Mouse (Mus musculus): ENCODE measurements at regions not wholly inside any gene's neighbourhood (a gene's known extent, or its start where the extent isn't known, plus 50 kb on each side); places are given as distances from the start of the nearest gene placed in this dataset.
"Not testable (repeated sequence)": the region's sequence is repeated elsewhere in the genome, so short reads cannot be mapped to it uniquely, and the experiment has no call there.

- DNase-seq = no peak
These were observed 79.1 kb upstream of the Neurl1b start for GRCm38 (mm10) chr17:26335551-26335950.

DNA sequence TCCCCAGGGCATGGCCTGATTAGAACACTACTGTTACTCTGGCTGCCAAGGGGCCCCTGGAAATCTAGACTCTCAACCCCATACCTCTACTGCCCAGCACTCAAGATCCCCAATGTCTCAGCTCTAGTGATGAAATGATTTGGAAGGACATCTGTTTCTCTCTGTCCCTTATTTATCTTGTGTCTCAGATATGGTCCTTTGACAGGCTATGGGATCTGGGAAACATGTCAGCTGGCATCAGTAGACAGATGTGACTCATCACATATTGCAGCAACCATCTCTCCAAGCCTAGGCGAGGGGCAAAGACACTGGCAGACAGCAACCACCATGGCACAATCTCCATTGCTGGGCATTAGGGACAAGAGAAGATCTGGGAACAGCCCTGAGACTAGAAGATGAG lies 78.6 kb upstream of the Neurl1b start:
- peak in 1 of 2 experiments; percentile 30 for DNase-seq

GRCm38 (mm10) chr17:26337106-26337505 lies 77.5 kb upstream of the Neurl1b start:
- no peak for DNase-seq

DNA sequence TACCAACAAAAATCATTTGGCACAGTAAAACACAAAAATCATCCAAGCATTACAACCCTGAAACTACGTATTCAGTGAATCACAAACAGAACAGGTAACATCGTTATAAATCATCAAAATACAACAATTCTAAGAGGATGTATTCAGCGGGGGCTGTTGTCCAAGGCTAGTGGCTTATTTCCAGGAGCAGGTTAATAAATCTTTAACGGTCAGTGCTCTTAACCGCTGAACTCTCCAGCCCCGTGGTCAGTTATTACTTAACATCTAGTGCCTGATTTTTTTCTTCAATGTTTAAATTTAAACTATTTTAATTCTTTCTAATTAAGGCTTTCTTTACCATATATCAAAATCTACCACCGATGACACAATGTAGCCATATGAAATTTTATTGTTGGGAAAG lies 69.2 kb upstream of the Neurl1b start:
- not testable (repeated sequence) for DNase-seq

DNA sequence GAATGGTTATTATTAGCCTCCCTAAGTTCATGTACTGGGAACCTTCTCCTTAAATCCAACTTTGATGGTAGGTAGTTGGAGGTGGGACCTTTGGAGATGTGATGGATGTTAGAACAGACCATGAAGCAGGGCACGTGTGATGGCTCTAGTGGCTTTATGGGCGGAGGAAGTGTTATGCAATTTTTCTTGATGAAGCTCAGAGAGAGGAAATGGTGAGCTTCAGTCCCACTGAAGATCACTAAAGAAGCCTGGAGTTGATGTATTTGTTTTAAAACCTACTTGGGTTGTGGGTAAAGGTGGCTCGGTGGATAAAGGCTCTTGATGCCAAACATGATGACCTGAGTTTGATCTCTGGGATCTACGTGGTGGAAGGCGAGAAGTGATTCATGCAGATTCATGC lies 66.5 kb upstream of the Neurl1b start:
- DNase-seq = no peak

GRCm38 (mm10) chr17:26349741-26350140 lies 64.9 kb upstream of the Neurl1b start:
- DNase-seq = no peak

DNA sequence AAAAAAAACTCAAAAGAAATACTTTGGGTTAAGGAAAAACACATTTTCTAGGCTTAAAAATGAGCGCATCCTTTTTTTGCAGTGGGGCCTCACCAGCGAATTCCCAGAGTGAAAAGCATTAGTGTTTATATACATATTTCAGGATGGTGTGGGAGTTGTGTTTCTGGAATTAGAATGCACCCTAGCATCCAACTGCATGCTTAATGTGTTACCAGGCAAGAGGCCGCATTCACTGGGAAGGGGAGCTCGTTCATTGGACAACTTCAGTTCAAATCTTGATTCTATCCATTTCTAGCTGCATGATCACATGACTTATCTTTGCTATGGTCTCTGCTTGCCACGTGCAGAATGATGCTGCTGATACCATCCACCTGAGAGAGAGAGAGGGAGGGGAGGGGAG lies 64.4 kb upstream of the Neurl1b start:
- DNase-seq = no peak

- DNase-seq = no peak
These were observed 62.6 kb upstream of the Neurl1b start for GRCm38 (mm10) chr17:26351991-26352390.

GRCm38 (mm10) chr17:26352712-26353111 lies 61.9 kb upstream of the Neurl1b start:
- peak in 1 of 2 experiments; percentile 39 for DNase-seq

DNA sequence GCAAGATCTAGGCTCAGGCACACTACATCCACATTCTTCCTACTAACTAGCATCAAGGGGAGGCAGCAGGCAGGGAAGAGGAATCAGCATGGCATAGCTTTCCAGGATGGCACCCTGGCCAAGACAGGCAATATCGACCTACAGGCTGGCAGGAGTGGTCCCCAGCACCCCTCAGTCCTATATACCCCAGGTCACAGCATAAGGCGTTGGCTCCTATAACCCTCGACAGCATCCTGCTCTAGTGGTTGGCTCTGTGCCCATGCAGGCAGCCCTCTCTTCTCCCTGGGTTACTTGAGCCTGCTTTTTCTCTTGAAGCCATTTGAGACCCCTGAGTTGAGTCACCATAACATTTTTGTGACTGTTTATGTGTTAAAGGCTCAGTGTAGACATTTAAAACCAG lies 60.2 kb upstream of the Neurl1b start:
- no peak for DNase-seq

DNA sequence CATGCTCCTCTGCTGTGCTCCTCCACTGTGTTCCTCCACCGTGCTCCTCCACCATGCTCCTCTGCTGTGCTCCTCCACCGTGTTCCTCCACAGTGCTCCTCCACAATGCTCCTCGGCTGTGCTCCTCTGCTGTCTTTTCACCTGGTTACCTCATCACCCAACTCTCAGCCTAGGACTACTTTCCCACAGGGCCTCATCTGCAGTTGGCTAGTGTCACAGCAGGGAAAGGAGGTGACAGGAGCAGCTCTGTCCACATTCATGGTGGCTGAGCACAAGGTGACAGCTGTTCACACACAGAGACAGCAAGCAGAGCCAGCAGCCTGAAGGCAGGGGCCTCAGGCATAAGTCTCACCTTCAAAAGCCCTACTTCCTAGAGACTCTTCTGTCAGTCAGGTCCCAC lies 59.3 kb upstream of the Neurl1b start:
- no peak for DNase-seq

DNA sequence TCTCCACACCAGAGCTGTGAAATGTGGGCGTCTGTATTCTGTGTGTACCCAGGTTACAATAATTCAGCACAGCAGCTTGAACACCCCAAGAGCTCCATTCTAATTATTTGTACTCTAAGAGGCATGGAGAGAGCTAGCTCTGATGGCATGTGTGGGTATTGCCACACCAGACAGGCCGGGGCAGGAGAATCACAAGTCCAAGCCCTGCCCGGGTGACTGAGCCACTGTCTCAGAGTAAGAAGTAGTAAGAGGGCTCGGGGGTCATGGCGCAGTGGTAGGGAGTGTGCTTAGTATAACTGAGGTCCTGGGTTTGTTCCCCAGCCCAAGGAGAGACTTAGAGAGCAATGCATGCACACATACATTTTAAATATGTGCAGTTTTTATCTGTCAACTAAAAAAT lies 57.7 kb upstream of the Neurl1b start:
- no peak for DNase-seq

- peak; percentile 75 to 81 for DNase-seq
These were observed 56.8 kb upstream of the Neurl1b start for GRCm38 (mm10) chr17:26357784-26358183.

- no peak for DNase-seq
These were observed 53.9 kb upstream of the Neurl1b start for GRCm38 (mm10) chr17:26360711-26361110.

GRCm38 (mm10) chr17:26361420-26361819 lies 53.2 kb upstream of the Neurl1b start:
- no peak for DNase-seq

- no peak for DNase-seq
These were observed 52.6 kb upstream of the Neurl1b start for GRCm38 (mm10) chr17:26361992-26362391.

- DNase-seq = no peak
These were observed 51.9 kb upstream of the Neurl1b start for GRCm38 (mm10) chr17:26362586-26363361.

DNA sequence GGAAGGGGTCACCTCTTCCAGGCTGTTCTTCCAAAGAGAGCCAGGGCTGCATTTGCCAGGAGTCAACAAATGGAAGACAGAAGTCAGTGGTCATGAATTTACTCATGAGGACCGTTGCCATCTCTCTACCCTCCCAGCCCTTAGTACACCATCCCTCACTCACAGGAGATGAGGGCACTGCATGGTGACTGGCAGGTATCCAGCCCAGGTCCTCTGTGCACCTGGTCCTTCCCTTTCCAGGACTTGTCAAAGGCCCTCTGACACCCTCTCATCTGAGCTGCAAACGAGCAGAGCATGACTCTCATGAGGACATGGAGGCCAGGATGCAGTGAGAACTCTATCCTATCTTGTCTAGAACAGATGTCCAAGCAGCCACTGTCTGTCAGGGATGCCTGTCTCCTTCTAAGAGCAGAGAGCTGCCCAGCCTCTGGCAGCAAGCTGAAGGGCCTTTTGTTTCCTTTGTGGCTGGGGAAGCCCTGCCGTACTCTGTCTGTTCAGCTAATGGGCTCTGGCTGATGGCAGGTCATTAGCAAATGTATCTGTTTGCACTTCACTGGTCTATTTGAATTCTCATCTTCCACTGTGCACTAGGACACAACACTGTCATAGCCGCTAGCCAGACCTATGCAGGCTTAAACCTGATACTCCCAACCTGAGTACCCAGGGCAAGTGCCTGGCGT lies 50.6 kb upstream of the Neurl1b start:
- no peak for DNase-seq
